In genomic region chr1:51478262-51479026, GRCm38 (mm10) we compare ENCODE assay signal across 8 mouse cellular contexts. TPM values are rescaled to one million over a fixed set of nuclear protein-coding genes. Genes with fewer than 3 reads are reported as not detected.
A peak's percentile ranks its signal among the peaks of the same experiment; 100 is the strongest.
DNase-seq lines count a peak whose midpoint lies in the region; ATAC-seq lines count a peak whose summit lies in the region.

TSS of gene Nabp1 (minus strand) at chr1:51478425.

- H3K27ac ChIP-seq in intestine, embryonic 14.5 days (ENCODE audit: low read depth), result peak within 1 kb of the TSS; percentile 84

- DNase-seq in adrenal gland, adult 18-20 months (ENCODE audit: low spot score in 2 of 2), result peak; percentile 100
- DNase-seq in embryo, embryonic 11 days, result peak; percentile 98
- DNase-seq in gastrocnemius, postnatal 25 days, result peak; percentile 98
- DNase-seq in intestine, embryonic 14.5 days (ENCODE audit: low spot score), result peak; percentile 99
- DNase-seq in left cerebral cortex, postnatal 14 days (ENCODE audit: low spot score in 2 of 2), result peak; percentile 97 to 99
- peak; percentile 99 for DNase-seq in mesoderm, embryonic 11.5 days (ENCODE audit: low read depth, low spot score)
- DNase-seq in right cerebral cortex, postnatal 36 days (ENCODE audit: low spot score in 2 of 2), result peak; percentile 97 to 98
- DNase-seq in yolk sac, embryonic 10.5 days (ENCODE audit: low spot score), result peak; percentile 99

- WGBS in intestine, embryonic 14.5 days, result under 1% methylated on average over 51 of the region's 51 CpGs

- peak; percentile 100 for ATAC-seq in intestine, embryonic 14.5 days (replicated peaks; ENCODE audit: low FRiP score, low TSS enrichment, low read depth)

- H3K9me3 ChIP-seq in intestine, embryonic 14.5 days (ENCODE audit: control insufficient read depth, low read length), result no peaks in the 10 kb centered on the region

- H3K9ac ChIP-seq in intestine, embryonic 14.5 days (ENCODE audit: low read length), result peak within 1 kb of the TSS; percentile 73

- peak within 1 kb of the TSS; percentile 98 for H3K4me2 ChIP-seq in intestine, embryonic 14.5 days (ENCODE audit: low read length)

- intact Hi-C loops in left cerebral cortex, postnatal 14 days (cut with DNase I), result loop anchor here (5.0 kb wide), 1 partner anchor 119 kb away; no protein-coding TSS in a partner anchor

- H3K4me1 ChIP-seq in intestine, embryonic 14.5 days (replicated peaks; ENCODE audit: control insufficient read depth, insufficient read depth, low read length), result no peaks in the 10 kb centered on the region

- H3K27me3 ChIP-seq in intestine, embryonic 14.5 days (replicated peaks; ENCODE audit: control insufficient read depth, insufficient read depth, low read length), result no peaks in the 10 kb centered on the region

- peak within 1 kb of the TSS; percentile 66 for H3K4me3 ChIP-seq in intestine, embryonic 14.5 days (ENCODE audit: low read depth, low read length)

- H3K36me3 ChIP-seq in intestine, embryonic 14.5 days (ENCODE audit: control insufficient read depth, insufficient read depth, low read length), result no peaks in the 10 kb centered on the region

RNA-seq across cellular contexts. Expression of gene Nabp1, which starts in this region (rescaled TPM):
- 10 to 100 TPM; 36.3 to 44.6 TPM for total RNA-seq in adrenal gland, adult 18-20 months (2021)
- total RNA-seq in gastrocnemius, postnatal 25 days (2021), result 10 to 100 TPM; 13.4 to 17.1 TPM
- polyA plus RNA-seq in intestine, embryonic 14.5 days (2014; fragmentation: Nextera tagmentation; extraction: Ambion mirVana), result 11.4 and 12.6 TPM in 2 replicates
- 10 to 100 TPM; 11.7 to 15.9 TPM for total RNA-seq in left cerebral cortex, postnatal 14 days (2021)

Comparison
In these comparisons a context has a peak if more than half of its experiments do, and no peak if none do; other contexts are left out.
1. Peak in every context shown above with its lines: DNase-seq, ATAC-seq, H3K4me3 ChIP-seq and H3K27ac ChIP-seq.